Mouse (Mus musculus) v-Abl transformed pro-B cells (cell line): Measurements from ENCODE around the gene P2ry2.

ENCODE experiments used
- in situ Hi-C, 2 experiments: fragments of 400-800 bp; cut with MboI; formaldehyde crosslinking; loops; one replicate each; pipeline ENCODE4 v1.15.1; 2025; ENCODE audit not compliant: unreplicated experiment in 2 of 2

The P2ry2 gene

GRCm38 (mm10) chr7:101028991-101029390, 16.3 kb upstream of the P2ry2 start:
- in situ Hi-C loops, result loop anchor here in 1 of 2 experiments (25.0 kb wide), 1 partner anchor 1058 kb away; the partner anchor contains the start of gene Trpc2

- in situ Hi-C loops, result loop anchor here in 1 of 2 experiments (25.0 kb wide), 1 partner anchor 1059 kb away; the partner anchor contains the start of gene Trpc2
These were observed 15.7 kb upstream of the P2ry2 start for GRCm38 (mm10) chr7:101028444-101028757.

- in situ Hi-C loops, result loop anchor here in 1 of 2 experiments (25.0 kb wide), 1 partner anchor 1059 kb away; the partner anchor contains the start of gene Trpc2
These were observed 15.2 kb upstream of the P2ry2 start for GRCm38 (mm10) chr7:101027623-101028443.

GRCm38 (mm10) chr7:101026836-101027235, 14.2 kb upstream of the P2ry2 start:
- in situ Hi-C loops, result loop anchor here in 1 of 2 experiments (25.0 kb wide), 1 partner anchor 1060 kb away; the partner anchor contains the start of gene Trpc2

- in situ Hi-C loops, result loop anchor here in 1 of 2 experiments (25.0 kb wide), 1 partner anchor 1070 kb away; the partner anchor contains the start of gene Trpc2
These were observed 4.8 kb upstream of the P2ry2 start for GRCm38 (mm10) chr7:101017492-101017891.

GRCm38 (mm10) chr7:101017021-101017461, 4.4 kb upstream of the P2ry2 start:
- in situ Hi-C loops, result loop anchor here in 1 of 2 experiments (25.0 kb wide), 1 partner anchor 1070 kb away; the partner anchor contains the start of gene Trpc2

- in situ Hi-C loops, result loop anchor here in 1 of 2 experiments (25.0 kb wide), 1 partner anchor 1072 kb away; the partner anchor contains the start of gene Trpc2
These were observed 2.3 kb upstream of the P2ry2 start for GRCm38 (mm10) chr7:101014985-101015384.

- in situ Hi-C loops, result loop anchor here in 1 of 2 experiments (25.0 kb wide), 1 partner anchor 1073 kb away; the partner anchor contains the start of gene Trpc2
These were observed 1.4 kb upstream of the P2ry2 start for GRCm38 (mm10) chr7:101014041-101014440.

GRCm38 (mm10) chr7:101011681-101012367, 842 bp downstream of the P2ry2 start:
- in situ Hi-C loops, result loop anchor here in 1 of 2 experiments (25.0 kb wide), 1 partner anchor 1075 kb away; the partner anchor contains the start of gene Trpc2

- in situ Hi-C loops, result loop anchor here in 1 of 2 experiments (25.0 kb wide), 1 partner anchor 1077 kb away; the partner anchor contains the start of gene Trpc2
These were observed 1.9 kb downstream of the P2ry2 start for GRCm38 (mm10) chr7:101010741-101011140.

GRCm38 (mm10) chr7:101006201-101006600, 6.5 kb downstream of the P2ry2 start:
- in situ Hi-C loops, result loop anchor here in 1 of 2 experiments (25.0 kb wide), 1 partner anchor 1081 kb away; the partner anchor contains the start of gene Trpc2

- in situ Hi-C loops, result loop anchor here in 1 of 2 experiments (25.0 kb wide), 1 partner anchor 1082 kb away; the partner anchor contains the start of gene Trpc2
These were observed 7.5 kb downstream of the P2ry2 start for GRCm38 (mm10) chr7:101005119-101005518.

- in situ Hi-C loops, result loop anchor here in 1 of 2 experiments (25.0 kb wide), 1 partner anchor 1084 kb away; the partner anchor contains the start of gene Trpc2
These were observed 9.0 kb downstream of the P2ry2 start for GRCm38 (mm10) chr7:101003442-101004326.

GRCm38 (mm10) chr7:101002274-101002673, 10.4 kb downstream of the P2ry2 start:
- in situ Hi-C loops, result loop anchor here in 1 of 2 experiments (25.0 kb wide), 1 partner anchor 1085 kb away; the partner anchor contains the start of gene Trpc2

- in situ Hi-C loops, result loop anchor here (5.0 to 25.0 kb wide), 3 partner anchors 48 to 1088 kb away; partner anchors contain the start of gene Trpc2 (in 1 of the 2)
These were observed 13.0 kb downstream of the P2ry2 start for GRCm38 (mm10) chr7:100999623-101000022.

GRCm38 (mm10) chr7:100998578-100998960, 14.1 kb downstream of the P2ry2 start:
- in situ Hi-C loops, result loop anchor here (5.0 to 25.0 kb wide), 2 partner anchors 49 to 614 kb away; no protein-coding TSS in a partner anchor

GRCm38 (mm10) chr7:100997951-100998577, 14.6 kb downstream of the P2ry2 start:
- in situ Hi-C loops, result loop anchor here (5.0 to 25.0 kb wide), 2 partner anchors 49 to 614 kb away; no protein-coding TSS in a partner anchor

- in situ Hi-C loops, result loop anchor here (5.0 to 25.0 kb wide), 2 partner anchors 50 to 615 kb away; no protein-coding TSS in a partner anchor
These were observed 15.5 kb downstream of the P2ry2 start for GRCm38 (mm10) chr7:100997215-100997614.
